Mouse (Mus musculus): ENCODE data around the gene Prkch. TPM values are rescaled to one million over a fixed set of nuclear protein-coding genes. Genes with fewer than 3 reads are reported as not detected.

Prkch gene
- polyA plus RNA-seq, 1 experiment from 2014 or later, result 11.1 TPM

GRCm38 (mm10) chr12:73814897-73815296 lies 230.3 kb downstream of the Prkch start:
- Histone ChIP-seq H3K27ac (replicated peaks) (no peak overlapping the region), H3K27me3 (replicated peaks) (no peaks in the 10 kb centered on the region), H3K36me3 (no peaks in the 10 kb centered on the region), H3K9ac (no peak overlapping the region), H3K9me3 (no peaks in the 10 kb centered on the region), H3K4me2 (no peak overlapping the region), H3K4me3 (no peak overlapping the region), H3K4me1 (peaks cover 52% of the 10 kb centered on the region)
- ATAC-seq (ENCODE audit: extremely low read depth, insufficient number of reproducible peaks, low FRiP score, low TSS enrichment), result no peak
- WGBS, result 79% methylated on average over 2 of the region's 2 CpGs

- Histone ChIP-seq H3K4me1 (peaks cover 46% of the 10 kb centered on the region), H3K9me3 (no peaks in the 10 kb centered on the region), H3K36me3 (no peaks in the 10 kb centered on the region), H3K27ac (replicated peaks) (no peak overlapping the region), H3K4me3 (no peak overlapping the region), H3K4me2 (no peak overlapping the region), H3K27me3 (replicated peaks) (no peaks in the 10 kb centered on the region), H3K9ac (no peak overlapping the region)
- WGBS, result 77% methylated on average over 4 of the region's 4 CpGs
- no peak for ATAC-seq (ENCODE audit: extremely low read depth, insufficient number of reproducible peaks, low FRiP score, low TSS enrichment)
Measured at GRCm38 (mm10) chr12:73815463-73815862, 230.9 kb downstream of the Prkch start.

GRCm38 (mm10) chr12:73815892-73816291 lies 231.3 kb downstream of the Prkch start:
- Histone ChIP-seq H3K9me3 (no peaks in the 10 kb centered on the region), H3K36me3 (no peaks in the 10 kb centered on the region), H3K4me3 (no peak overlapping the region), H3K27me3 (replicated peaks) (no peaks in the 10 kb centered on the region), H3K4me1 (peaks cover 42% of the 10 kb centered on the region), H3K27ac (replicated peaks) (no peak overlapping the region), H3K9ac (no peak overlapping the region), H3K4me2 (no peak overlapping the region)
- WGBS, result 35% methylated on average over 2 of the region's 2 CpGs
- no peak for ATAC-seq (ENCODE audit: extremely low read depth, insufficient number of reproducible peaks, low FRiP score, low TSS enrichment)

- 73% methylated on average over 1 of the region's 1 CpGs for WGBS
- H3K27ac ChIP-seq (replicated peaks), result no peak overlapping the region
- H3K27me3 ChIP-seq (replicated peaks), result no peaks in the 10 kb centered on the region
- no peak for ATAC-seq (ENCODE audit: extremely low read depth, insufficient number of reproducible peaks, low FRiP score, low TSS enrichment)
- H3K4me2 ChIP-seq, result no peak overlapping the region
- no peak overlapping the region for H3K9ac ChIP-seq
- no peak overlapping the region for H3K4me3 ChIP-seq
- H3K4me1 ChIP-seq, result peaks cover 32% of the 10 kb centered on the region
- H3K36me3 ChIP-seq, result no peaks in the 10 kb centered on the region
- no peaks in the 10 kb centered on the region for H3K9me3 ChIP-seq
Measured at GRCm38 (mm10) chr12:73816866-73817265, 232.3 kb downstream of the Prkch start.

- 24% methylated on average over 1 of the region's 1 CpGs for WGBS
- no peak overlapping the region for H3K9ac ChIP-seq
- no peak overlapping the region for H3K4me3 ChIP-seq
- no peak overlapping the region for H3K4me2 ChIP-seq
- H3K36me3 ChIP-seq, result no peaks in the 10 kb centered on the region
- peaks cover 14% of the 10 kb centered on the region for H3K4me1 ChIP-seq
- H3K27ac ChIP-seq (replicated peaks), result no peak overlapping the region
- H3K27me3 ChIP-seq (replicated peaks), result no peaks in the 10 kb centered on the region
- no peaks in the 10 kb centered on the region for H3K9me3 ChIP-seq
- no peak for ATAC-seq (ENCODE audit: extremely low read depth, insufficient number of reproducible peaks, low FRiP score, low TSS enrichment)
Measured at GRCm38 (mm10) chr12:73818801-73819200, 234.2 kb downstream of the Prkch start.

GRCm38 (mm10) chr12:73821176-73821575 lies 236.6 kb downstream of the Prkch start:
- Histone ChIP-seq H3K4me2 (no peak overlapping the region), H3K9ac (no peak overlapping the region), H3K36me3 (no peaks in the 10 kb centered on the region), H3K4me3 (no peak overlapping the region), H3K4me1 (no peaks in the 10 kb centered on the region), H3K9me3 (no peaks in the 10 kb centered on the region), H3K27me3 (replicated peaks) (no peaks in the 10 kb centered on the region), H3K27ac (replicated peaks) (no peak overlapping the region)
- WGBS, result 79% methylated on average over 4 of the region's 4 CpGs
- no peak for ATAC-seq (ENCODE audit: extremely low read depth, insufficient number of reproducible peaks, low FRiP score, low TSS enrichment)

- no peaks in the 10 kb centered on the region for H3K9me3 ChIP-seq
- no peaks in the 10 kb centered on the region for H3K36me3 ChIP-seq
- ATAC-seq (ENCODE audit: extremely low read depth, insufficient number of reproducible peaks, low FRiP score, low TSS enrichment), result no peak
- 82% methylated on average over 12 of the region's 12 CpGs for WGBS
- no peaks in the 10 kb centered on the region for H3K27me3 ChIP-seq (replicated peaks)
- no peaks in the 10 kb centered on the region for H3K4me1 ChIP-seq
- H3K4me2 ChIP-seq, result no peak overlapping the region
- no peak overlapping the region for H3K4me3 ChIP-seq
- no peak overlapping the region for H3K9ac ChIP-seq
- no peak overlapping the region for H3K27ac ChIP-seq (replicated peaks)
Measured at GRCm38 (mm10) chr12:73822331-73822730, 237.7 kb downstream of the Prkch start.

GRCm38 (mm10) chr12:73824828-73825227 lies 240.2 kb downstream of the Prkch start:
- Histone ChIP-seq H3K27me3 (replicated peaks) (no peaks in the 10 kb centered on the region), H3K36me3 (no peaks in the 10 kb centered on the region), H3K9me3 (no peaks in the 10 kb centered on the region), H3K4me2 (no peak overlapping the region), H3K4me3 (no peak overlapping the region), H3K27ac (replicated peaks) (no peak overlapping the region), H3K4me1 (no peaks in the 10 kb centered on the region), H3K9ac (no peak overlapping the region)
- no peak for ATAC-seq (ENCODE audit: extremely low read depth, insufficient number of reproducible peaks, low FRiP score, low TSS enrichment)
- 68% methylated on average over 1 of the region's 1 CpGs for whole genome bisulfite sequencing

Other genes with a start within 250 kb of the Prkch start
- 0.32 and 0.56 TPM in 2 replicates for gene Tmem30b, start 38.4 kb upstream of the Prkch start, polyA plus RNA-seq (2015; fragmentation: Nextera tagmentation; extraction: Ambion mirVana)